Mouse (Mus musculus) retina, adult 2 months (tissue): ENCODE measurements around the gene Fam92b.

Experiments
- DNase-seq: peaks from one replicate; pipeline ENCODE4 v3.0.0-alpha.2; 2012; ENCODE audit warnings: low read depth, low spot score

Gene Fam92b

GRCm38 (mm10) chr8:120177318-120178123 lies at the start of gene Fam92b:
TSS of gene Fam92b (minus strand) at chr8:120177466.
- peak; percentile 45 for DNase-seq

GRCm38 (mm10) chr8:120225421-120226151 lies 48.3 kb upstream of the Fam92b start:
- DNase-seq, result no peak

DNA sequence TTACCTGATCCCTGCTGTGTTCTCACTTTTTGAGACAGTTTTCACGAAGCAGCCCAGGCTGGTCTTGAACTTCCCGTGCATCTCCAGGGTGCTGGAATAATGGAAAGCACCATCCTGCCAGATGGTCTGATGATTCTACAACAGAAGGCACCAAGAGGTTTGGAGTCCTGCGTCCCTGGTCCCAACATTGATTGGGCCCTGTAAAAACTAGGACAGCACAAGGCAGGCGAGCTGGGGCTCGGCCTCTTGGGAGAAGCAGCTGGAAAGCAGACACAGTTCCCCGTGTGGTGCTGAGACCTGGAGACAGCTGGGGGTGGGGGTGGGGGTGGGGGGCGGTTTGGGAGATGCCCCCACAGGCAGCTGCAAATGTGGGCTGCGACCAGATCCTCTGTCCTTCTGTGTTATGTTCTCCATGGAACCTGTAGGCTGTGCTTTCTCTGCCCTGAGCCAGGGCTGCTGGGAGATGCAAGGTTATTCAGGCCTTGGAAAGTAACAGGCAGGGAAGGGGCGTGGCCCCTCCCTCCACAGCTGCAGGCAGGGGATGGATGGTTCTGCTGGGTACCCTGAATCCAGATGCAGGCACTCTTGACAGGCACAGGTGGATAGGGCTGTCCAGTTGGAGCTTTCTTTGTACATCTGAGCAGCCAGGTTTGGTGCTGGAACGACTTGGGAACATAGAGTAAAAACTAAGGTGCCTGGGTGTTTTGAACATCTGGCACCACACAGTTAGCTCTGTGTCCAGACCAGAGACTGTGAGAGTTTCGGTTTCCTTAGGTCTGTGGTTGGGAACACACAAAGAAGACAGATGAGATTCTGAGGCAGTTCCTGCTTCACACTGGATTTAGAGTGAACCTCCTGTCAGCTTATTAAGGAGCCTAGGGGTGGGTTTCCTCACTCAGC lies 47.5 kb upstream of the Fam92b start:
- DNase-seq, result no peak

DNA sequence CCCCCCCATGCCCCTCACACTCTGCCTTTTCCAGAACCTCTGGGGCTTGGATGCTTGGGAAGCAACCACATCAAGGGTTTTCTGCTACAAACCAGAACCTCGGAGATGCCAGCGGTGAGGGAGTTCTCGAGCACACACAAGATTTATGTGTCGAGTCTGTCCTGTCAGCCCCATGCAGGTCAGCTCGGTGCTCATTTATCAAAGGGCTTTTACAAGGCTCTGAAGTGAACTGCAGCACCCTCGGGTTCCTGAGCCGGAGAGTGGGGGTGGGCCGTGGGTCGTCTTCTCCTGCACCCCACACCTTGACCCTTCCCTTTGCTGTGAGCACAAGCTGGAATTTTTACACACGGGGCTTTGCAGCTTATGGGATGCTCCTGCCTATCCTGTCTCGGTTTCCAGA lies 45.3 kb upstream of the Fam92b start:
- DNase-seq, result no peak

- DNase-seq, result no peak
Measured at GRCm38 (mm10) chr8:120216855-120217830, 39.9 kb upstream of the Fam92b start.

- no peak for DNase-seq
Measured at GRCm38 (mm10) chr8:120215416-120216141, 38.3 kb upstream of the Fam92b start.

DNA sequence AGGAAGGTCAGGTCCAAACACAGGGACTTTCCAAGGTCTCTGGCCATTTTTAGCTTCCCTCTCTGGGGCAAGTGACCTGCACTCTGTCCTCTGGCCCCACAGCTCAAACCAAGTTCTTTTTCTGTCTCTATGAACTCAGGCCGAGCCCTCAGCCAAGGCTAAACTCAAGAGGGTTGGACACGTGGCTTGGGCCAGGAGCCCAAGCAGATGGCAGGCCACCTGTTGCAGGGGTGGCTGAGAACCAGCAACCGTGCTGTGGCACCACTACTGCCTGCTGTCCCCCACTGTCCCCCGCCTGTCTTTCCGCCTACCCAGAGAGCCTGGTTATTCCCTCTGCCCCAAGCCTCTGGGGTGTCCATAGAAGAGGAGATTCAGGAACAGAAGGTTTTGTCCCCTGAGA lies 36.7 kb upstream of the Fam92b start:
- no peak for DNase-seq

GRCm38 (mm10) chr8:120213229-120213628 lies 36.0 kb upstream of the Fam92b start:
- DNase-seq, result no peak

- no peak for DNase-seq
Measured at GRCm38 (mm10) chr8:120212596-120212995, 35.3 kb upstream of the Fam92b start.

- DNase-seq, result no peak
Measured at GRCm38 (mm10) chr8:120211345-120211744, 34.1 kb upstream of the Fam92b start.

DNA sequence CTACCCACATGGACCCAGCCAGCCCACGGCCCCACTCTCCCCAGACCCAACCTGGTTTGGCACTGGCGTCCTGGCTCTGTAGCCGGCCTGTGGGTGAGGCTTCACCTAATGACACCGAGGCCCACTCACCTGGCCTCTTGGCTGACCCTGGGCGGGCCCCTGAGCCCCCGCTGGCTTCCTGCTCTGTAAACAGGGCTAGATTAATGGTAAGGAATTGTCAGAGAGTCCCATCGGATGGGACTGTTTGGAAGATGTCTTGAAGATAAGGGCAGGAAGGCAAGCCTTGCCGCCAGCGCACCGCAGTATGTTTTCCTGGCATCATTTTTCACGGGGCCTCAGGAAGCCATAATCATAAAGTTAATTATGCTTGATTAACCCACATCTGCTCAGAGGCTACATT lies 30.8 kb upstream of the Fam92b start:
- DNase-seq, result no peak

- DNase-seq, result no peak
Measured at GRCm38 (mm10) chr8:120207364-120207763, 30.1 kb upstream of the Fam92b start.

- DNase-seq, result no peak
Measured at GRCm38 (mm10) chr8:120205916-120206315, 28.6 kb upstream of the Fam92b start.

DNA sequence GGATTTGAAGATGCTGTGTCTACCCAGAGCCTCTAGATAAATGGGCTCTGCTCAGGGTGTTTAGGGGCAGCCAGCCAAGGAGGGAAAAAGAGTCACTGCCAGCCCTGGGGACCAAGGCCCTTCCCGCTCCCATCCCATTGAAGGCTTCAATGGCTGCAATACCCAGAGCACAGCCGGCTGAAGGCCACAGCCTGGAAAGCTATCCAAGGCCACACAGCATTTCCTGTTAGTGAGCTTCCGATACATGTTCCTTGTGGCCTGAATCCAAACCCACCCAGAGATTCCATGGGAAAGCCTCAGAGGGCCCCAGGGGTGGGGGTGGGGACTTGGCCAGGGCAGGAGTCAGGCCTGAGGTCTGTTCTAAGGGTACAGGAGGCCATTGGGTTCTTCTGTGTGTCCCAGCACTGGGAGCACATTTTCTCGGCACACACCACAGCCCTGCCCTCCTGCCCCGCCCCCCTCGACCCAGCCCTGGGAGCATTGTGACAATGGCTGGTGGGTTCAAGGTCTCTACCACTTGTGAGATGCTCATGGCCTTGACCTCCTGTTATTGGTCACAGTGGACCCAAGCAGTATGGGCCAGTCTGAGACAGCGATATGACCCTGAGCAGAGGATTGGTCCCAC lies 27.6 kb upstream of the Fam92b start:
- no peak for DNase-seq

DNA sequence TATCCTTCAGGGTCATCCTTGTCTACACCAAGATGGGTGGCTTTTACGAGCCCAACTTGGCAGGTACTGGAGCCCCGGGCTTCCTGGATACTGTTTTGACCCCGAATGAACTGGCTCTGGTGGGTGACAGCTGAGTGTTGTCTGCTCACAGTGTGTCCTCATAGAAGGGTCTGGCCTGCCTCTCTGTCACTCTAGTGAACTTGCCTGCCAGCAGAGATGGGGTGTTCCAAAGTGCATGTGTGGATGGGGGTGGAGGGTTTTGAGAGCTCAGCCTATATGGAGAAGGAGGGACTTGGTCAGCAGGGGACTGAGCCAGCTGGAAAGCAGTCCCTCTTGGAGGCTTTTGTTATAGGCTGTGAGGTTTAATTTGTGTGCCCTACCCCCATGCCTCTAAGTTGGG lies 25.3 kb upstream of the Fam92b start:
- no peak for DNase-seq

DNA sequence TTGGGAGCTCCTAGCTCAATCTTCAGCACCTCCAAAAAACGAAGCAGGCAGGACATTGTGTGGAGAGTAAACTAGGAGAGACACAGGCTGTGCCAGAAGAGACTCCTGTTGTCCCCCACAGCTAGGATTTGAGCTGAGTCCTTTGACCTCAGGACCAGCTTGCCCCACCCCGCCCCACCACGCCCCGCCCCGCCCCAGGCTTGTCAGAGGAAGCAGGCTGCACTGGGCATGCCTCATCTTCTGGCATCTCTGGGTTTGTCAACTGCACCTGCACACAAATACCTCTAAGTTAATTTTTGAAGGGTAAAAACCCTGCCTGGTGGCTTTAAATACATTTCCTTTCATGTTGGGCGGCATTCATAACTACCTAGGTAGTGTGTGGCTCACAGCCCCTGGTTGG lies 24.1 kb upstream of the Fam92b start:
- DNase-seq, result no peak

- DNase-seq, result no peak
Measured at GRCm38 (mm10) chr8:120192118-120192517, 14.9 kb upstream of the Fam92b start.

GRCm38 (mm10) chr8:120191633-120192032 lies 14.4 kb upstream of the Fam92b start:
- DNase-seq, result no peak

DNA sequence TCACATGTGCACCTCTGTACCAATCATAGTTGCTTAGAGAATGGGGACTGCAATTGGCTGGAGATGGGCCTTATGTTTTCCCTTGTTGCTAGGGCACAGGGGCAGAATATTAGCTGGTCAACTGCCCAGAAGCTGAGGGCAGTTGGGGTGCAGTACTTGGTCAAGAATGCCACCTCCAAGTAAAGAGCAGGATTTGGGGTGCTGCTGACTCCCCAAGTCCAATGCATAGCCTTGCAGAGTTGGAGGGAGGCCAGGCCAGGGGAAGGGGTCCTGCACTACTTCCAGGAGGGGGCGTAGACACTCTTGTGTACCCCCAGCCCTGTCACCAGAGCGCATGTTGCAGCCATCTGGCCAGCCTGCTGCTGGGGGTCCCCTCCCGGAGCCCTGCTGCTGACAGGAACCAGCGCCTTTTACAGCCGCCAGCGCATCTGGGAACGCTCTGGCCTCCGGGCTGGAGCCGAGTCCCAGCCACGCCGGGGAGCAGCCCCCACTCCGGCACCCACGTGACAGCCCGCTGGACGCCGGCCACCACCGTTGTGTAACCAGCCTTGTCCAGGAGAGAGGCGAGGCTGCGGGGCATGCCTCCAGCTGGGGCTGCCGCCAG lies 13.6 kb upstream of the Fam92b start:
- DNase-seq, result peak; percentile 53
